ENCODE assay signal across 8 mouse cellular contexts in the genomic region with DNA sequence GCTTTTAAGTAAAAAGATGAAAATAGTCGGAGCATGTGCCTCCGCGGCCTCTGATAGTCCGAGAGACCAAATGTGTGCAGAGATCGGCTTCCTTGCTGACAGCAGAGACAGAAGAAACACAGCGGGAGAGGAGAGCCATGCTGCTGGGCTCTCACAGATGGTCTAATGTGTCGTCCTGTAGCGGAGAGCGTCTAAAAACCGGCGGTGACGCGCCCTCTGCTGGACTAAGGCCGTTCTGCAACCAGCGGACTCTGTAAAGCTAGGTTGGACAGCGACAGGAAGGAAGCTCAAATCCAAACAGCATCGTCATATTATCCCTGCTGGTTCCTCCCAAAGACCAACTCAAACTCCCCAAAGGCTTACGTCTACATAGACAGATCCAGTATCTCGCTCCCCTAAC. TPM values are rescaled to one million over a fixed set of nuclear protein-coding genes. Genes with fewer than 3 reads are reported as not detected.
DNase-seq lines count a peak whose midpoint lies in the region; ATAC-seq lines count a peak whose summit lies in the region.

No protein-coding gene starts in this region.

- H3K27me3 ChIP-seq in hindbrain, embryonic 16.5 days (replicated peaks; ENCODE audit: control insufficient read depth, insufficient read depth, low read length), result no peaks in the 10 kb centered on the region; the same call in 1 of the 2 replicates

- peak overlapping the region; percentile 68 for H3K4me2 ChIP-seq in hindbrain, embryonic 16.5 days (ENCODE audit: low read length)

- 0% methylated on average over 19 of the region's 19 CpGs for WGBS in hindbrain, embryonic 16.5 days

- peak overlapping the region; percentile 34 for H3K4me3 ChIP-seq in hindbrain, embryonic 16.5 days (ENCODE audit: low read length)

- peak overlapping the region; percentile 19; the same call in 1 of the 2 replicates for H3K27ac ChIP-seq in hindbrain, embryonic 16.5 days (ENCODE audit: low read depth, low read length)

- peak; percentile 75 for ATAC-seq in hindbrain, embryonic 16.5 days

- peak overlapping the region; percentile 53 for H3K9ac ChIP-seq in hindbrain, embryonic 16.5 days (ENCODE audit: low read depth, low read length)

- H3K9me3 ChIP-seq in hindbrain, embryonic 16.5 days (ENCODE audit: control insufficient read depth, low read length), result no peaks in the 10 kb centered on the region

- peaks cover 35% of the 10 kb centered on the region for H3K4me1 ChIP-seq in hindbrain, embryonic 16.5 days (ENCODE audit: control insufficient read depth, insufficient read depth, low read depth, low read length)

- DNase-seq in NIH3T3 (ENCODE audit: low read depth), result peak; percentile 97
- peak; percentile 96 to 99 for DNase-seq in cerebellum, postnatal 36 days
- DNase-seq in gastrocnemius, adult 18-20 months (ENCODE audit: low spot score), result peak; percentile 87
- peak; percentile 94 to 97 for DNase-seq in left cerebral cortex, adult 18-20 months (ENCODE audit: low spot score in 2 of 2)
- peak; percentile 85 to 91 for DNase-seq in lung, postnatal 4 days
- peak; percentile 78 for DNase-seq in retina, postnatal 7 days (ENCODE audit: low read depth, low spot score)
- DNase-seq in urinary bladder, adult 18-20 months (ENCODE audit: low spot score in 2 of 2), result peak; percentile 64 to 86

- no peaks in the 10 kb centered on the region for H3K36me3 ChIP-seq in hindbrain, embryonic 16.5 days (ENCODE audit: control insufficient read depth, insufficient read depth, low read length)

RNA-seq across cellular contexts. Expression of a gene that starts 23.8 kb away (rescaled TPM):
- 10 to 100 TPM in 1 of 2 experiments, 1 to 10 TPM in 1; 8.2 to 12.8 TPM for total RNA-seq in gastrocnemius, adult 18-20 months (2021)
- 85.2 and 102 TPM in 2 replicates for polyA plus RNA-seq in hindbrain, embryonic 16.5 days (2015; fragmentation: Nextera tagmentation; extraction: Ambion mirVana)
- 100 to 1,000 TPM; 413 to 418 TPM for total RNA-seq in left cerebral cortex, adult 18-20 months (2021)

RNA-seq across cellular contexts. Expression of a gene that starts 26.3 kb away (rescaled TPM):
- not detected for total RNA-seq in gastrocnemius, adult 18-20 months (2021)
- 2.6 and 2.7 TPM in 2 replicates for polyA plus RNA-seq in hindbrain, embryonic 16.5 days (2015; fragmentation: Nextera tagmentation; extraction: Ambion mirVana)
- total RNA-seq in left cerebral cortex, adult 18-20 months (2021), result 1 to 10 TPM; 2.0 to 2.8 TPM

RNA-seq across cellular contexts. Expression of a gene that starts 33.7 kb away (rescaled TPM):
- total RNA-seq in gastrocnemius, adult 18-20 months (2021), result 1 to 10 TPM; 1.1 to 2.9 TPM
- 1.6 and 1.9 TPM in 2 replicates for polyA plus RNA-seq in hindbrain, embryonic 16.5 days (2015; fragmentation: Nextera tagmentation; extraction: Ambion mirVana)
- total RNA-seq in left cerebral cortex, adult 18-20 months (2021), result under 1 TPM; 0.49 to 0.75 TPM

Comparison
In these comparisons a context has a peak if more than half of its experiments do, and no peak if none do; other contexts are left out.
1. Peak in every context shown above with its lines: DNase-seq, ATAC-seq, H3K4me3 ChIP-seq and H3K27ac ChIP-seq.
2. RNA of a gene that starts 23.8 kb away (total RNA-seq): 413 to 418 TPM in left cerebral cortex, adult 18-20 months; 8.2 to 12.8 TPM in gastrocnemius, adult 18-20 months; every median in the first group is over 10 times any median in the second.